Mouse (Mus musculus) hindbrain, embryonic 12.5 days (tissue): ENCODE measurements around the gene Zfp809. TPM values are rescaled to one million over a fixed set of nuclear protein-coding genes. Genes with fewer than 3 reads are reported as not detected.

ENCODE experiments used
- ATAC-seq: fragments of 200-750 bp; cut with Nextera tagmentation; 2 replicates; pipeline ENCODE4 v1.8.0; 2017; ENCODE audit warnings: moderate TSS enrichment; ENCODE audit not compliant: low FRiP score
- H3K27ac ChIP-seq: fragments of 300-500 bp; sonication (generic); 2 replicates; pipeline ENCODE4 v1.5.1; 2016; ENCODE audit warnings: mild to moderate bottlenecking
- H3K27me3 ChIP-seq: fragments of 300-500 bp; sonication (generic); 2 replicates; pipeline ENCODE4 v1.6.1; 2016; ENCODE audit warnings: mild to moderate bottlenecking
- H3K36me3 ChIP-seq: fragments of 300-500 bp; sonication (generic); 2 replicates; pipeline ENCODE4 v1.6.1; 2016; ENCODE audit warnings: mild to moderate bottlenecking
- H3K4me1 ChIP-seq: fragments of 300-500 bp; sonication (generic); 2 replicates; pipeline ENCODE4 v1.6.1; 2016
- H3K4me2 ChIP-seq: fragments of 300-500 bp; sonication (generic); replicated peaks from 2 replicates; pipeline ENCODE4 v1.6.1; 2016; ENCODE audit warnings: mild to moderate bottlenecking
- H3K4me3 ChIP-seq: fragments of 300-500 bp; sonication (generic); 2 replicates; pipeline ENCODE4 v1.5.1; 2016; ENCODE audit warnings: mild to moderate bottlenecking
- H3K9ac ChIP-seq: fragments of 300-500 bp; sonication (generic); 2 replicates; pipeline ENCODE4 v1.6.1; 2016; ENCODE audit warnings: mild to moderate bottlenecking, moderate library complexity
- H3K9me3 ChIP-seq: fragments of 300-500 bp; sonication (generic); replicated peaks from 2 replicates; pipeline ENCODE4 v1.6.1; 2016; ENCODE audit warnings: mild to moderate bottlenecking
- WGBS: fragments of 180-500 bp; shearing (Covaris S2); methylation state at CpG from one replicate; pipeline ENCODE4 v1.1.7; 2016; 5-methylcytosine and 5-hydroxymethylcytosine counted together
- polyA plus RNA-seq: library from polyadenylated mRNA; unstranded; fragments of >200 nt; fragmentation: Nextera tagmentation; extraction: Ambion mirVana; gene quantifications from 2 replicates; pipeline ENCODE4 v1.2.1, GENCODE M21; 2016

Zfp809 gene
- polyA plus RNA-seq, 1 experiment from 2014 or later: 11.5 TPM

DNA sequence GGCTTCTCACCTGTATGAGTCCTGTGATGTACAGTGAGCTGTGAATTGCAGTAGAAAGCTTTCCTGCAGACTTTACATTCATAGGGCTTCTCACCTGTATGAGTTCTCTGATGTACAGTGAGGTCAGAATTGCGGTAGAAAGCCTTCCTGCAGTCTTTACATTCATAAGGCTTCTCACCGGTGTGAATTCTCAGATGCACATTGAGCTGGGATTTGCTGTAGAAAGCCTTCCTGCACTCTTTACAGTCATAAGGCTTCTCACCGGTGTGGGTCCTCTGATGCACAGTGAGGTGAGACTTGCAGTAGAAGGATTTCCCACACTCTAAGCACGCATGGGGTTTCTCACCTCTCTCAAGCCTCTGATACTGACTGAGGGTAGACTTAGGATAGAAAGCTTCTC, 53.2 kb downstream of the Zfp809 start:
- Histone ChIP-seq H3K4me2 (no peak overlapping the region), H3K4me1 (no peaks in the 10 kb centered on the region), H3K27ac (no peak overlapping the region), H3K9me3 (peaks cover 82% of the 10 kb centered on the region), H3K36me3 (peaks cover 90% of the 10 kb centered on the region), H3K27me3 (no peaks in the 10 kb centered on the region), H3K9ac (no peak overlapping the region), H3K4me3 (no peak overlapping the region)
- 100% methylated on average over 4 of the region's 4 CpGs for WGBS
- no peak for ATAC-seq

Other genes with a start within 250 kb of the Zfp809 start
- gene Rgl3, start 236.3 kb upstream of the Zfp809 start, polyA plus RNA-seq: 1.9 TPM in 2 replicates
- gene Ccdc151, start 223.1 kb upstream of the Zfp809 start, polyA plus RNA-seq: 4.1 and 4.7 TPM in 2 replicates
- 106 and 108 TPM in 2 replicates for gene Prkcsh, start 222.9 kb upstream of the Zfp809 start, polyA plus RNA-seq
- 62.6 and 62.9 TPM in 2 replicates for gene Elavl3, start 173.7 kb upstream of the Zfp809 start, polyA plus RNA-seq
- gene Gm49318, start 154.5 kb upstream of the Zfp809 start, polyA plus RNA-seq: not detected in 2 replicates
- 16.4 and 20.4 TPM in 2 replicates for gene Zfp653, start 154.3 kb upstream of the Zfp809 start, polyA plus RNA-seq
- 37.1 and 40.0 TPM in 2 replicates for gene Ecsit, start 140.3 kb upstream of the Zfp809 start, polyA plus RNA-seq
- 1.9 and 3.1 TPM in 2 replicates for gene Cnn1, start 126.5 kb upstream of the Zfp809 start, polyA plus RNA-seq
- 161 and 177 TPM in 2 replicates for gene Elof1, start 108.5 kb upstream of the Zfp809 start, polyA plus RNA-seq
- 8.3 and 9.8 TPM in 2 replicates for gene Acp5, start 90.0 kb upstream of the Zfp809 start, polyA plus RNA-seq
- 58.8 and 65.6 TPM in 2 replicates for gene Pigyl, start 68.9 kb upstream of the Zfp809 start, polyA plus RNA-seq
- gene Zfp872, start 37.6 kb upstream of the Zfp809 start, polyA plus RNA-seq: 0.26 TPM in 1 of 2 replicates, not detected in the other
- 6.5 and 6.9 TPM in 2 replicates for gene Zfp599, start 34.2 kb downstream of the Zfp809 start, polyA plus RNA-seq
- gene Zfp810, start 81.9 kb downstream of the Zfp809 start, polyA plus RNA-seq: 39.0 and 40.3 TPM in 2 replicates
- 28.0 and 28.6 TPM in 2 replicates for gene Anln, start 163.5 kb downstream of the Zfp809 start, polyA plus RNA-seq
- gene 9530077C05Rik, start 185.8 kb downstream of the Zfp809 start, polyA plus RNA-seq: 5.7 and 7.5 TPM in 2 replicates
- not detected in 2 replicates for gene Gm17545, start 228.6 kb downstream of the Zfp809 start, polyA plus RNA-seq
- gene Rp9, start 244.0 kb downstream of the Zfp809 start, polyA plus RNA-seq: 63.8 and 66.5 TPM in 2 replicates